Mouse (Mus musculus): Measurements from ENCODE around the gene Set.

GRCm38 (mm10) chr2:30072875-30073274 is 15.7 kb downstream of the Set start:
- TF ChIP-seq POLR2A (IDR thresholded peaks at IDR 0.05; ENCODE audit: borderline replicate concordance, insufficient read depth, low read length) (no peak), CTCF (IDR thresholded peaks at IDR 0.05; ENCODE audit: borderline replicate concordance, insufficient read depth, low read depth, low read length) (no peak)
